Mouse (Mus musculus) urinary bladder, postnatal 4 days (tissue): ENCODE measurements around the gene Naa80.

ENCODE experiments used
- DNase-seq, 2 experiments: peaks; one replicate each; pipeline ENCODE4 v3.0.0; 2021 to 2022; ENCODE audit warnings: low spot score in 2 of 2

The Naa80 gene

DNA sequence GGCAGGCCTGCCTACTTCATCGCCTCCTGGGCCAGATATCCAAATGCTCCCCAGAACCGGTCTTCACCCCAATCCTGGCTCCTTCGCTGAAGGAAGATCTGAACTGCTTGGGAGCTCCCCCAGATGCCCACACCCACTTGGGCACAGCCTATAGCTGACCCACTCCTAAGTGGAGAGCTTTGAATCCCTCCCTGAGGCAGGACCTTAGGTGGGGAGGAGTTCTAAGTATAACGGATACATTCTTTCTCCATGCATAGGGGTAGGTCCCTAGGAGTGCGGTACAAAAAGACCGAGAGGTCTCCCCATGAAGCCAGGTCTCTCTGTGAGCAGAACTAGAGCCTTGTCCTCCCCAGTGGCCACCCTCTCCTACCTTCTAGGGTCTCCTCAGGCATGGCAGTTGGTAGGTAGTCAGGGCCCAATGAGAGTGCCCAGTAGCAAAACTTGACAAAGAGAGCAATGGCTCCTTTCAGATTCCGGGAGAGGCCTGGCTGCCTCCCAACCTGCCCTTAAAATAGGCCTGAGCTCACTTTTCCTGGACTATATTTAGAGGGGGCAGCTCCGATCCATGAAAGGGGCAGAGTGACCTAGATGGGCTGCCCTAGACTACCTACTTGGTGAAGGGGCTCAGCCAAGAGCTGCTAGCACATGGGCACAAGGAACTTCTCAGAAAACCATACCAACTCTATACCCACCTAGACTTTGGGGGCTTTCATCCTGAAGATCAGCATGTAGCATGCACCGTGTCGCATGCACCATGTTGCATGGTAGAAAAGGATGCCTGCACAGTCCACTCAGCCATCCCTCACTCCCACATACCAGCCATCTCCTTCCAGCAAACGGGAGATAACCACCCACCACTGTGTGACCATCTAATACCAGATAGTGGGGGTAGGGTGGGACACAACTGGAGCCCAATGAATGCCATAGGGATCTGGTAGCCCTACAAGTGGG, 18.2 kb downstream of the Naa80 start:
- no peak for DNase-seq

- no peak for DNase-seq
These were observed 19.7 kb downstream of the Naa80 start for GRCm38 (mm10) chr9:107598385-107598784.

DNA sequence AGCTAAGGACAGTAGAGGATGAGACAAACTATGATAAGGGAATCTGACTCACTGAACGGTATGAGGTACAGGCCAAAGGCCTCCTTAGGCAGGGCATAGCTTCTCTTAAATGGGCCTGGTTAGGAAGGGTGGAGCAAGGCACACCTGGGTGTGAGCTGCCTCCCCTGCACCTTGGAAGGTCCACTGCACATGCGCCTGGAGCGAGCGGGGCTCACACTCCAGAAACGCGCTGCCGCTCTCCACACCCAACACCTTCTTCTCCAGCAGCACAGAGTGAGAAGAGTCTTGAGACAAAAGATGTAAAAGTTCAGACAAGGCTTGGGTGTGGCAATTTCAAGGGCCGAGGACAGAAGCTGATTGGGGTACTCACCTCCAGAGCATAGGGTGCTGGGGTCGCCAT, 20.7 kb downstream of the Naa80 start:
- DNase-seq, result no peak

DNA sequence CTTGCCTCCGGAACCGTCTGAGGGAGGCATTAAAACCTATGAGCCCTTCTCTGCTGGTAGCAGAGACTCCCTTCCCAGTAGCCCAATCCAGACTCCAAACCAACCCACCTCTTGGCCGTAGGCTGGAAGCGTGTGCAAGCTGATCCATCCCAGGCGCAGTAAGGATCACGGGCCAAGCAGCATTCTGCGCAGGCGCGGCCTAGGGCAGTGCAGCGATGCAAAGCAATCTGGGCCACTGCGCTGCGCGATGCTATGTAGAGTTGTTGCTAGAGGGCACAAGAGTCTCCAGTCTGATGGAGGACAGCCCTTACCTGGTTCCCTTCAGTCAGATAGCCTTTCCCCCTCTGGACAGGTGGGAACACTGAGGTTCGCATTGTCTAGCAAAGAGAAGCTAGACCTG, 21.2 kb downstream of the Naa80 start:
- DNase-seq, result no peak

DNA sequence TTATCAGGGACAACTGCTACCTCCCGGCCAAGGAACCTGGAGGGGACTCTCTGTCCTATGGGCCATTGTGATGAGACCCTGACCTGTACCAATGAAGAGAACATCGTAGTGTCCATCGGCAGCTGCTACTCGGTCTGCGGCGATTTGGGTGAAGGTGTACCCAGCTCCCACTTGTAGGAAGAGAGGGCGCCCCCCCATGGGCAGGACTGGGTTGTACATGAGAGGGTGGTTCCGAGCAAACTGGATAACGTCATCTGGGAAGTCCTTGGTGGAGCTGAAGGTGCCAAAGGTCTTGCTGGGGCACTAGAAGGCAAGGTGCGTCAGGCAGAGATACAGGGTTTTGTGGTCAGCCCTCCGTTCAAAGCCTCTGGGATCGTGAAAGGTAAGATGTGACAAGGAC, 22.1 kb downstream of the Naa80 start:
- DNase-seq, result no peak

DNA sequence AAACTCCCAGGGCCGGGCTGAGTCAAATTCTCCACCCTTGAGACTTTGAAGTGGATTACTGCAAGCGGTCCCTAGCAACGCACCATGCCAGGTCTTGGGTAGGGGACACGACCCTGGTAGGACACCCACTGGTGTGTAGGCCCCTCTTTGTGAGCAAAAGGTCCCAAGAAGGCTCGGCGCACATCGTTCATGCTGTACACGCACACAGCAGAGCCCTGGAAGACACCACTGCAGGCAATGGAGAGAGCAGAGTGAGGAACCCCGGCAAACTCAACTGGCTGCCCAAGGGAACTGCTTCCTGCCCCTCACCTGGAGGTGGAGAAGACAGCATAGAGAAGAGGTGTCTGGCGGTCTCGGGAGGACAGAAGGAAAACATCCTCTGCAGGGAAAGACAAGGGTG, 22.6 kb downstream of the Naa80 start:
- DNase-seq, result no peak

DNA sequence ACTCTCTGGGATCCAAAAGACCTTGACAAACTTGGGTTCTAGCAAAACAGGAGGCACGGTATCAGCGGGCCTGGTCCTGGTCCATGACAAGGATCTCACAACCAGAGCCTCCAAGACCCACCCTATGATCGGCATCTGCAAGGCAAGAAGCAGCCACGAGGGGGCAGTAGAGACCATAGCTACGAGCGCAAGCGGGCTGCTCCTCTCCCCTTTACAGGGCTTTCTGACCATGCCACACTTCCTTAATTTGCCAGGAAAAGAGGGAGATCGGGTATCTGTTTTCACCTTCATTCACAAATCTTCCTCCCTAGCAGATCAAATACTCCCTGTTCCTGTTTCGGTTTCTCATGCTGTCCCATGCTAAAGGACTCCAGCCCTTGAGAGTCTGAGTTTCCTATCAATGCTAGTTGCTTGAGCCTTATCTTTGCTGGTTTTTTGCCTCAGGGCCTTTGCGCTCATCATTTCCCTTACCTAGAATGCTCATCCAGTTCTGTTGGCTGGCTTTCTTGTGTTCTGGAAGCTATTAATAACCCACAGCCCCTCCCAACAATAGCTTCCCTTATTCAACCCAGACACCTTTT, 23.5 kb downstream of the Naa80 start:
- peak; percentile 85 to 96 for DNase-seq

DNA sequence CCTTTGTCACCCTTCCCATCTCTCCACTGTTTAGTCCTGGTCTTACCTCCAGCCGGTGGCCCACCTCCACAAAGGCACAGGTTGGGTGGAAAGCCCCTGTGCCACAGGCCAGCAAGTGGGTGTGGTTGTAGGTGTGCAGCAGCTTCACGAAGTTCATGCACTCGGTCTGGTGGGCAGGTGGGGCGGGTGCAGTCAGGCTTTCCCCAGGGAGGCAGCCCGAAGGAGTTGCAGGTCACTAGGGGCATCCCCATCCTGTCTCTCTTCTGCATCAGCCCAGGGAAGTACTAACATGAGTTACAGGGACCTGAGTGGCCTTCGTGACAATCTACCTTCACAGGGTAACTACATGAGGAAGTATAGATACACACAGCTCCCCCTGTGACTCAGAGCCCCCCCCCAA, 24.6 kb downstream of the Naa80 start:
- DNase-seq, result no peak

DNA sequence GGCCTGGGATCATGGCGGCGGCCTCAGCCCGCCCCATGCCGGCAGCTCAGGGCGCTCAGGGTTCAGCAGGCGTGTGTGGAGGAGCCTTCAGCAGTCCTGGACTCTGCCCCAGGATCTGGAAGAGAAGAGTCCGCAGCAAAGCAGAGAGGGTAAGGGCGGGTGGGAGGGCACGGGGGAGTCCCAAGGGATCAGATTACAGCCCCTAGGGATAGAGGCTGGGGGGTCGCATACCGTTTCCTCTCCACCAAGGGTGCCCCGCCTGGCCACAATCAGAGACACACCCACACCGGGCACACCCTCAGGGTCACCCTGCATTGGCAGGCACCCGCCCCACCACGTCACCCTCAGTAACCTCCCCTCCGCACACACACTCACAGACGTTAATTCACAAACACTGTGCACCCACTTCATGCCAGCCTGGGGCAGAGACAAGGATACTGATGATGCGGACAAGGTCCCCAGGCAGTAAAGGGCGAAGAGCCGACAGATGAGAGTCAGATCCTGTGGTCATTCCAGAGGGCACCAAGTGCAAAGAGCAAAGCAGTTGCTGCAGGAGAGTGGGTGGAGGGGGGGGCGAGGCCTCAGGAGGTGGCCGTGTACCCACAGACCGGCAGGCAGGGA, 26.5 kb downstream of the Naa80 start:
- DNase-seq, result no peak

DNA sequence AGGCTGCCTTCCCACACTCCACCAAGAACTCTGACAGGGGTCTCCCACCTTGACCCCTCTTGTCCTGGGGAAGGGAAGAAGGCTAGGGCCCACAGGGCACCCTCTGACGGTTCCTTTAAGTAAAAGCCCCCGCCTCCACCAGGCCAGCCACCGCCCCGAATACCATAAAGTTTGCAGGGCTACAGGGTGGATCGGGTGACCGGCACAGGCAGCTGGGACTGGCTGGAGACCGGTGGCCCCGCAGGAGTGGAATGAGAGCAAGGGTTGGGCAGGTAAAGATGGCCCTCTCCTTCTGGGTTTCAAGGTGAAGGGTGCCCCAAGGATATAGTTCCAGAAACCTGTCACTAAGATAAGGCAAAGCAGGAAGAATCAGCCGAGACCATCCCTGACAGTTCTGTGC, 27.9 kb downstream of the Naa80 start:
- no peak for DNase-seq

- no peak for DNase-seq
These were observed 28.3 kb downstream of the Naa80 start for GRCm38 (mm10) chr9:107607036-107607435.

DNA sequence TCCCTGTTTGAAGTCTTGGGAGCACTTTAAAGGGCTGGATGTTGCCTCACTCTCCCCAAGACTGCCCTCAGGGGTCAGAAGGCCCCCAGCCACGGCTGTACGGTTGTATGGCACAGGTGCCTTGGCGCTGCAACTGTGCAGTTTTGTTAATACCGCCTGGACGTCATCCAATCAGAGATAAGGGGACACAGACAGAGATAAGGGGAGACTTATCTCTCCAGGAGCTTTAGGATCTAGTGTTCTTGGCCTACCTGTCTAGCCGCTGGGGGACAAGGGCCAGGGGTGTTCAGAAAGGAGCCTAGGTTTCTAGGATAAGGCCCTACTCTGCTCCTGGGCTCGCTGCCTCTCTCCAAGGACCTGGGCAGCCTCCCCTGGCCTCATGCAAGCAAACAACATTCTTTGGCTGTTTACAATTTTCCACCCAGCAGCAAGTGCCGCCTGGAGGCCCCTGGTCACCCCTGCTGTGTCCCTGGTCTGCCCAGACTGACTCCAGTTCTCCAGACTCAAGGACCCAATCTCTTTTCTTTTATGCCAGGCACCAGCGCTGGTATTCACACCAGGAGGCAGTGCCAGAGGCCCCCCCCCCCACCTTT, 29.1 kb downstream of the Naa80 start:
- no peak for DNase-seq

GRCm38 (mm10) chr9:107608741-107609432, 30.2 kb downstream of the Naa80 start, which contains the start of gene Sema3b:
TSS of gene Sema3b (minus strand) at chr9:107609229.
- no peak for DNase-seq

DNA sequence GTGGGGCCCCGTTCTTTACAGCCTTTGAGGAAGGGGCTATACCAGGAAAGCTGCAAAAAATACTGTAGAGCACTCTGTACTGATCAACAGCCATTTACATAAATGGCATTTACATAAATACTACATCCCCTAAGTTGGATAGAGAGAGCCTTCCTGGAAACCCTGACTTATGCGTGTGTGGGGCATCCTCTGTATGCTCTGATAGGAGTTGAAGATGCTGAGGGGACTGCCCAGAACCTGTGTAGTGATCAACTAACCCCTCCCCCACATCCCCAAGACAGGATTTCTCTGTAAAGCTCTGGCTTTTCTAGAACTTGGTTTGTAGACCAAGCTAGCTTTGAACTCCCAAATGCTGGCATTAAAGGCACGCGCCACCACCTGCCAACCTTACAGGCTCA, 30.7 kb downstream of the Naa80 start:
- no peak for DNase-seq

DNA sequence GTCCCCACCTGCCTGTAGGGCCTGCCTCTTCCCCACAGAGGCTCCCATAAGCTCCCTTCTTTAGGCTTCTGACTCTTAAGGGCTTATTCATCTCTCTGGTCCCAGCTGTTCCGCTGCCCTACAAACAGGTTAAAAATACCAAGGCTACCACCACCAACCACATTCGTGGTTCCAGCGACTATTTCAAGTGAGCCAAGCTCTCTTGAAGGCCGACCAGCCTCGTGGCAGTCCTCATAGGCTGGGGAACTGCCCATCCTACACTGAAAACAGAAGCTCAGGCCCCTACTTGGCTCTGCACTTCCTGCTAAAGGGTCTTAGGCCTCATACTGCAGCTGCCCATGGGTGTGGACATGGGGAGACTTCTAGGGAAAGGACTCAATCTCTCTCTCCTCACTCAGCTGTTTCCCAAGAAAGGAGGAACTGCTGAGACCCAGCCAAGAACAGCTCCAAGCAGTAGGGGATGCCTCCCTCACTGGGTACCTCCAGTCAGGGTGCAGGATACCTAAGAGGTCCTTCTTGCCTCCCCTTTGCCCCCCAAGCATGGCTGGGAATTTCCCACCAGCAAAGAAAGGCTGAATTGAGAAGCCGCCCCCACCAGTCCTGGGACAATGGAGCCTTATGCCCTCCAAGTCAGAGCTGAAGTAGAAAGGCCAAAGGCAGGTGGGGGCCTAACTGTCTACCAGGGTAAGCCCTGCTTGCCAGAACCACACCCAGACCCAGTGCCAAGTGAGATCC, 32.9 kb downstream of the Naa80 start:
- no peak for DNase-seq

GRCm38 (mm10) chr9:107612191-107612944, 33.7 kb downstream of the Naa80 start:
- peak; percentile 97 to 99 for DNase-seq

DNA sequence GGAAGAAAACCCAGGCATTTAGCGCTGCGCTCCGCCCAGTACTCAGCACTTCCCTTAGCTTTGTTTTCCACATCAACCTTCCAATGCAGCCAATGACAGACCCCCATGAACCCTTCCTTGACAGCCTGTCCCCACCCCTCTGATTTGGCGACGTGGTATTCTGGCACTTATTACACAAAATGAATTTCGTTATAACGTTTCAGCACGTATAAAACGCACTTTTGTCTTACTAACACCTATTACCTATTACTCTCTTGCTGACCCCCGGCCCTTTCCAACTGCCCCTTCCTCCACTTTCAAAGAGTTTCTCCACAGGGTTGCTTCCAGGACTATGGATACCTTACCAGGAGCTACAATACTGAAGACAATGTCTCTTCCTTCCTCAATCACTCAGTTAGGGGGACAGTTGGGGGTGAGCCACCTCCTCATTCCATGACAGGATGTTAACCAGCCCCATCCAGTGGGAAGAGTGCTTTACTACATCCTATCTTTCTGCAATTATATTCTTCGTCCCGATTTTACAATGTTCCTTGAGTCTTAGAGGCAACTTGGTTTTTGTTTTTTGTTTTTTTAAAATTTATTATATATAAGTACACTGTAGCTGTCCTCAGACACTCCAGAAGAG, 34.4 kb downstream of the Naa80 start:
- DNase-seq, result no peak

DNA sequence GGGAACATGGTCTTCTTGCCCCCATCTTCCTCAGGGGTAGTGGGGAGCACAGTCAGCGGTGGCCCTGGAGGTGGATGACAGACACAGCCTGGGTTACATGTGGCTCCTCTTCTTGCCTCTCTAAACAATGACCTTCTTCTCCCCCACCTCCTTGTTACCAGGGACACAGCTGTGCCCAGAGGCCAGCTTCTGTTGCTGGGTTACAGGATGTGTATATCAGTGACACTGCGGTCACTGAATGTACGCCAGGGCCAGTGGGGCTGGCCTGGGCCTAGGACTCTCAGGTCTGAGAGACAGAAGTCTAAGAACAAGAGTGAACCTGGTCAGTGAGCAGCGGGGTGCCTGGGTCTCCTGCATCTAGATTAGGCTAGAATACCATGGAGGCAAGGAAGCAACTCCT, 36.3 kb downstream of the Naa80 start:
- no peak for DNase-seq

GRCm38 (mm10) chr9:107617461-107617860, 38.8 kb downstream of the Naa80 start:
- DNase-seq, result no peak

DNA sequence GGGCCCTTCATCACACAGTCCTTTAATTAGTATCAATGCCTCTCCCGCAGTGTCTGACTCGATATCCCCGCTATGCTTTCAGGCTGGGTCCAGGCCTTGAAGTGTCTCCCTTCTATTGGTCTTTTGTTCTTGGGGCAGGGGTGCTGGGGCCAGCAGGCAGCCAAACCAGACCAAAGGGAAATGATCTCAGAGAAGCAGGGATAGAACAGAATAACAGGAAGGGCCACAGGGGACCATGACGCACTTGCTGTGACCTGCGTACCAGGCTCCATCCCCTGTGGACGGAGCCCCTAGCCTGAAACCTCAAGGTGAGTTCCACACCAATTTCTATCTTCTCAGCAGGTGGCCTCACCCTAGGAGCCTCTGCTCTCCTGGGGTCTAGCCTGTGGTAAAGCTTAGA, 39.4 kb downstream of the Naa80 start:
- no peak for DNase-seq
